Mouse (Mus musculus): ENCODE data around the gene S1pr4. TPM values are rescaled to one million over a fixed set of nuclear protein-coding genes. Genes with fewer than 3 reads are reported as not detected.

S1pr4 gene
- total and polyA plus RNA-seq, 3 experiments = 0.98 to 3.6 (median 1.6) TPM

GRCm38 (mm10) chr10:81493601-81494220 is 6.2 kb downstream of the S1pr4 start:
- no peak for DNase-seq

DNA sequence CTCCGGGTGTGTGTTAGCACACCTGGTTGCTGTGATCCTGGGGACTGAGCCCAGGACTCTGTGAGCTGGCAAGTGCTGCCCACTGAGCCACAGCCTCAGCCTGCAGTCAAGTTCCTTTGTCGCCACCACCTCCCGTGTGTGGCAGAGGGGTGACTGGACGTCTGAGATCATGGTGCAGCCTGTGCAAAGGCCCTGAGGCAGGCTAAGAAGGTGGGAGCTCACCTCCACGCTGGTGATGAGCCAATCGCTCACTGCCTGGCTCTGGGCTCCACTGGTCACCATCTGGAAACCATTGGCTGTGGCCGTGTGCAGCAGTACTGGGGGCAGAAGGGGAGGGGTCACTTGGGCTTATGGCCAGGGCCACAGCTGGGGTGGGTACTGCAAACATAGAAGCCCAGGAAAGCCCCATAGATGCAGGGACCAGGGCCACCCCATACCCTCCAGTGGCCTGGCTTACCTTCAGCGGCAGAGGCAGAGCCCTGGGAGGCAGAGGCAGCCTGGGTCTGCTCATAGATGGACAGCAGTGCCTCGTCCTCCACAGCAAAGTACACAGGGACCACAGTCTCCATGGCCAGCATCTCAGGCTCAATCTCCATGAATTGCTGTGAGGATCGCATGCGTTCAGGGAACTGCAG is 7.2 kb downstream of the S1pr4 start:
- no peak for DNase-seq

DNA sequence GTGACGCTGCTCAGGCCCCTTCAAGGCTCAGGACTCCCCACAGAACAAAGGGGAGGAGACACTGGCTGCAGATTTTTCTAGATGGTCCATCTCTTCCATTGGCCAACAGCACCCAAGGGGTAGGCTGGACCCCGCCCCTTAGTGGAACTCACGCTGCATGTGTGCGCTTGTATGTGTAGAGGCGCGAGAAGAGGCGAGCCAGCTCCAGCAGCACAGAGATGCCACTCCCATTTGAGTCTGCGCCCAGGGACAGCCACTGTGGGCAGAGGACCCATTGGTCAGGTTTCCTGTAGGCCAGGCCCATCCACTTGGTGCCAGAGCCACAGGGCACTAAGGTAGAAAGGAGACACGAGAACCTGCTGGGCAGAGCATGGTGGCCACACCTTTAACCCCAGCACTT is 8.9 kb downstream of the S1pr4 start:
- DNase-seq = no peak

- DNase-seq = no peak
These were observed 10.0 kb downstream of the S1pr4 start for GRCm38 (mm10) chr10:81489941-81490340.

- DNase-seq = no peak
These were observed 11.9 kb downstream of the S1pr4 start for GRCm38 (mm10) chr10:81488081-81488480.

DNA sequence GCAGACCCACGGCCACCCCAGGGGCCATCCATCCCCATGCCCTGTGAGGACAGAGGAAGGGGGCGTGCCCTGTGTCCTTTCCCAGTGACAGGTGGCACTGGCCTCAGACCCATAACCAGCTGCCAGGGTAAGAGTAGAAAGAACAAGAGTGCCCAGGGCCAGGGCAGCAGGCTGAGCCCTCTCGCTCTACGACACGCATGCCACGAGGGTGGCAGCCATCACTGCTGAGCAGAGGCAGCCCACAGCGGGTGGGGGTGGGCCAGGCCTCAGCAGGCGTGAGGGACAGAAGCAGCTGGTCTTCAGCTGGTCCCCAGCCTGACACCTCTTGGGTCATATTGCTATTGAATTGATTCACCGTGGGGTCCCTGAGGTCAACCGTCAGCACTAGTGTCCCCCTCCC is 13.4 kb downstream of the S1pr4 start:
- DNase-seq = no peak

GRCm38 (mm10) chr10:81485479-81486018 is 14.4 kb downstream of the S1pr4 start:
- no peak for DNase-seq

- DNase-seq = no peak
These were observed 14.9 kb downstream of the S1pr4 start for GRCm38 (mm10) chr10:81485060-81485449.

DNA sequence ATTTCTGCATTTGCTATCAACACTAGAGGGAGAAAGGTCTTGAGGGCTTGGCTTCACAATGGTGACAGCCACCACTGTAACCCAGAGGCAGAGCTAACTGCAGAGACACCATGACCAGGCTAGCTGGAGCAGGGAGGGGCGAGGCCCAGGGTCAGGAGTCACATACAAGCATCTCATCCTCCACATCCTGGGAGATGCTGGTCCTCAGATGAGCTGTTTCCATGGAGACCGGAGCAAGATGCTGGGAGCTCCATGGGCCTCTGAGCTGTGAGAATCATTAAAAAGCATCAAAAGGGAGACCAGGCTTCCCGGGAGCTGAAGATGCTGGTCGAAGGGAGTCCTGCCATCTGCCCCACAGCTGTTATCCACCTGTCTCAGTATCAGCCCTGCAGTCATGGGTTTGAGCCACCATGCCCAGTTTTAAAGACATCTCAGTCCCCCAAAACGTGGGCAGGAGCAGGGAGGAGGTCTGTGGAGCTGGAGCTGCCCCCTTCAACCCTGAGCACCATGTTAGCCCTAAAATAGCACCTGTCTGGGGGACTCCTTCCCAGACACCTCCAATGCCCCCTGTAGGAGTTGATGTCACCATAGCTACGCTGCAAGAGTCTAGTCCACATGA is 15.4 kb downstream of the S1pr4 start:
- no peak for DNase-seq

- no peak for DNase-seq
These were observed 15.9 kb downstream of the S1pr4 start for GRCm38 (mm10) chr10:81483983-81484382.

DNA sequence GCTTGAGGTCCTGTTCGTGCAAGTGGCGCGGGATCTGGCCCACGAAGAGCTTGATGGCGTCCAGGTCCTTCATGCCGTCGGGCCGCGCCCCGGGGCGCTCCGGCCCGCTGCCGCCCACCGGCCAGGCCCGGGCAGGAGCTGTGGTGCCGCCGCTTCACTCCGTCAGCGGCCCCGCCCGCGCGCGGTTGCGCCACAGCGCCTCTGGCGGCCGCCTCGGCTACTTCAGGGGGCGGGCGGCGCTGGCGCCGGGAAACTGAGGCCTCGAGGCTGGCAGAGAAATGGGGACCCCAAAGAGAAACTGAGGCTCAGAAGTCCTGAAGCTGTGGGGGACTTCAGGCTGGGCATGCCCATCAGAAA is 17.4 kb downstream of the S1pr4 start, which contains the start of gene Celf5:
Celf5 (minus strand) TSS at position 177 of the 357 bp plus-strand sequence.
- DNase-seq = peak; percentile 65

- no peak for DNase-seq
These were observed 18.1 kb downstream of the S1pr4 start for GRCm38 (mm10) chr10:81481605-81482532.

DNA sequence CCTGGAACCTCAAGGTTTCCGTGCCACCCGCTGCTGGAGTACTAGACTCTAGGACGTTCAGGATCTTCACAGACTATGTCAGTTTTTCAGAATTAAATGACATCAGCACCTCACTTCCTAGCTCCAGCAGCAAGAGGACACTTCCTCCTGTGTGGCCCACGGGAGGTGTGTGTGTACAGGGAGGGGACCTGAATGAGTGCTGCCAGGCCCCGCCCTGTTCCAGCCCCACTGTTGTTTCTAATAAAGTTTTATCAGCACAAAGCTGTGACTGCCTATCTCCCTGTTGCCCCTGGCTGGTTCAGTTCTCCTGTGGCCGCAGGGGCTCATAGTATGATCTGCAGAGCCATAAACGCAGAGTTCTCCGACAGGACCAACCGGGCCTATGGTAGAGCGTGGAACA is 25.5 kb downstream of the S1pr4 start:
- DNase-seq = no peak

DNA sequence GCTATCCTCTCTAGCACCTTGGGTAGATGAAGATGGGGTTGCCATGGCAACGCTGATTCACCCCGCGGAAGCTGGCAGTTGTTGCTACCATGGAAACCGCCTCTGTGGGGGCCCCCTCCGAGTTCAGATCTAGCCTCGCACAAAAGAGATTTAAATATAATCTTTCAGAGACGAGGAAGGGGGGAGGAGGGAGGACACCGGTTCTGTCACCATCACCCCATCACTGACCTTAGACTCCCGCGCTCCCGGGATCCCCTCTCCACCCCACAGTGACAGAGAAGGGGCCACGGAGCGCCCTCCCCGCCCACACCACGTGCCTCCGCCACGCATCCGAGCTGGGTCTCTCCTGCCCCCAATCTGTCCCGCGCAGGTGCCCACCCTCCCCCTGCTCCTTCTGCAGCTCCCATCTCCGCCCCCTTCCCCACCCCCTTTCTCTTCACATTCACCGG is 26.9 kb downstream of the S1pr4 start:
- no peak for DNase-seq

GRCm38 (mm10) chr10:81472403-81473002 is 27.4 kb downstream of the S1pr4 start:
- DNase-seq = no peak

DNA sequence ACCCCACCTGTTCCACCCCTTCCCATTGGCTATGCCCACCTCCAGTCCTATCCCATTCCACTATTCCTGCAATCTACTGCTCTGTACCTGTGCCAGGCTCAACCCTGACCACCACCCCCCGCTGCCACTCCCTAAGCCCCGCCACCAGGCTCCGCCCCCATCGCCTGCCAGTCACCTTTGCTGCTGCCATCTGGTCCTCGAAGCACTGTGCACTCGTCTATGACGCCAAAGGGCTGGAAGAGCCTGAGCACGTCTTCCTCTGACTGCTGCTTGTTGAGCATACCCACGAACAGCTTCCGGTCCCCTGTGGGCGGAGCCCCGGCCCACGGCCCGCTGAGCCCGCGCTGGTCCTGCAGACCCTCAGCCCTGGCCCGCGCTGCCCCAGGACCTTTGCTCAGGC is 29.5 kb downstream of the S1pr4 start:
- no peak for DNase-seq

- DNase-seq = no peak
These were observed 30.7 kb downstream of the S1pr4 start for GRCm38 (mm10) chr10:81469253-81469652.

DNA sequence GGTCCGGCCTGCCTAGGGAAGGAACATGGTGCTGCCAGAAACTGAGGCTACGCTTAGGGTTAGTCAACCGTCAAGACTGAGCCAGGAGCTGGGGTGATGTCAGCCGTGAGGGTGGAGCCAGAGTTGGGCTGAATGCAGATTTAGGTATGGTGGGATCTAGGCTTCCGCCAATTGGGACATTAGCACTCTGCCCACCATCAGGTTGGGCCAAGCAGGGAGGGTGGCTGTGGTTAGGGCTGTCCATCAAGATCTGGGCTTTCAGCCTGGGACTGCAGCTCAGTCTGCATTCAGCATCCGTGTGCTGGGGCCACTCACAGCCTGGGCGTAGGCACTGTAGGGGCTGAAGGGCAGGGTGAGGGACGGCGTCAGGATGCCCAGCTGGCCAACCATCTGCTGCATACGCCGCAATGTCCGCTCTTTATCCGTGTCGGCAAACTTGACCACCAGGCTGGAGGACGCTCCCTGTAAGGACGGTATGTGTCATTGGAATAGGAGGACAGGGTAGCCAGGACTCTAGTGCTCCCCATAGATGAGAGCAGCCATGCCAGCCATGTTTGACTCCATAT is 32.2 kb downstream of the S1pr4 start:
- DNase-seq = no peak

DNA sequence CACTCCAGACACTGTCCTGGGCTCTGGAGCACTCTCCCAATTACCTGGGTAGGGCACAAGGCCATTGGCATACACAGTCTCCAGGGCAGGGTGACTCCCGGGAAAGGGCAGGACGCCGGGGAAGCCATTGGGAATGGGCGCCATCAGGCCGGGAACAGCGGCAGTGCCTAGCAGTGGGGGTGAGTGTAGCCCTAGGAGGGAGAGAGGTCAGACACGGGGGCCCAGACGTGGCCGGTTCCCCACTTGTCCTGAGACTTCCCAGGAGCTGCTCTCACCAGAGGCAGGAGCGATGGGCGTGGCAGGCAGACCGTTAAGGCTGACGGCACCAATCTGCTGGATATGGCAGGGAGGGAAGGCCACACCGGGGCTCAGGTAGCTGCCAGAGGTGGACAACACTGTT is 33.1 kb downstream of the S1pr4 start:
- no peak for DNase-seq

DNA sequence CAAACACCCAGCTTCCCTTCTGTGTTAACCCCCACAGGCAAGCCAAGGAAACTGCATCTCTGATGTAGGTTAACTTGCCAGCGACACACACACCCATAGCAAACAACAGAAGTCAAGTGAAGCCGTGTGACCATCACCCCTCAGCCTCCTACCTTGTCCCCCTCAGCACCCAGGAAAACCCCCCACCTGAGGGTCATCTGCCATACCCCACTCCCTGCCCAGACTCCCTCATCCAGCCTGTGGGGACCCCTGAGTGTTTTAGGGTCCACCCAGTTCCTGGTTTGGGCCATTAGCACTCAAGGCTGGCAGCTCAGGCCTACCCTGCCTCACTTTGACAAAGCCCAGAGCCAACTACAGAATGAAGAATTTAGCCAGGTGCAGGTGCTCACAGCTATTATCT is 33.9 kb downstream of the S1pr4 start:
- DNase-seq = no peak

- DNase-seq = no peak
These were observed 34.7 kb downstream of the S1pr4 start for GRCm38 (mm10) chr10:81465265-81465645.
